Mouse (Mus musculus) c-Kit-positive CD71-negative TER-119-negative erythroid progenitor cells, embryonic 14.5 days (primary cell): Measurements from ENCODE around the gene Gm525.
"Not testable (repeated sequence)": the region's sequence is repeated elsewhere in the genome, so short reads cannot be mapped to it uniquely, and the experiment has no call there.

Source experiments
- DNase-seq: peaks from one replicate; pipeline ENCODE4 v3.0.0-alpha.2; 2013; ENCODE audit warnings: low read depth

The Gm525 gene

DNA sequence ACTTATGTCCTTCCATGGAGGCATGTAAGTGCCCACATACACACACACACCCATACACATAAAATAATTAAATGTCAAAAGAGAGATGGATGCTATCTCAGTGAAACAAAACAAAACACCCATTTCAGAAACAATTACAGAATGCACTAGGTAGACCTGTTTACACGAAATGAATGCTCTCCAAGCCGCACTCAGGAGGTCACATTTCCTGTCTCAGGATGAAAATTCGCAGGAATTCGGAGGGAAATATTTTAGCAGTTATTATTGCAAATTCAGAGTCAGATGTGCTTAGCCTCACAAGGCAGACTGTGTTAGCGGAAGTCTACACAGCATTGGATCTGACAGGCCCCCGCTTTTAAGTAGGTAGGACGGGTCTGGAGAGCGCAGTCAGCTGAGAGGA is at the start of gene Gm525:
TSS of gene Gm525 (plus strand) at position 301 of the 400 bp plus-strand sequence.
- DNase-seq: no peak

DNA sequence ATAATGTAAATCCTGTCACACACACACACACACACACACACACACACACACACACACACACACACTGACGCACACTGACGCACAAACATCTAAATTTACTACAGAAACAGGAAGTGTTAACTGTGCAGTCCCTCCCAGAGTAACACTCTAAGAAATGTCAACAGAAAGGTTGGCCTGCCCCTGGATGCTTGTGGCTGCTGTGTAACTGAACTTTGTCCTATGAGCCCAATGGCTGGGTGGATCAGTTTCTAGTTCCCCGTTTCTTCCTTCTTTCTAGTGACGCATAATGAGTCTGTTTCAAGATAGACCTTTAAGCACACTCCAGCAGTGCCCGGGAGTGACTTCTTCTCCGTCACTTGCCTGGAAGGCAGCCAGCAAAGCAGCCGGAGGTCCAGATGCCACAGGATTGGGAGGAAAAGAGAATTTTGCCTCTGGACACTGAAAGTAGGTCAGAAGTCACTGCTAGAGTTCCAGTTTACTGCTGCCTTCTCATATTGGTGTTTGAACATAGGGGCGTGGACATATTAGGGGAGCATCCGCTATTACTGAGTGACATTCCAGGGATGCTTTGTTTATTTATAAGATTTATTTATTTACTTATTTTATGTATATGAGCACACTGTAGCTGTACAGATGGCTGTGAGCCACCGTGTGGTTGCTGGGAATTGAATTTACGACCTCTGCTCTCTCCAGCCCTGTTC is 49.3 kb upstream of the Gm525 start:
- DNase-seq: no peak

DNA sequence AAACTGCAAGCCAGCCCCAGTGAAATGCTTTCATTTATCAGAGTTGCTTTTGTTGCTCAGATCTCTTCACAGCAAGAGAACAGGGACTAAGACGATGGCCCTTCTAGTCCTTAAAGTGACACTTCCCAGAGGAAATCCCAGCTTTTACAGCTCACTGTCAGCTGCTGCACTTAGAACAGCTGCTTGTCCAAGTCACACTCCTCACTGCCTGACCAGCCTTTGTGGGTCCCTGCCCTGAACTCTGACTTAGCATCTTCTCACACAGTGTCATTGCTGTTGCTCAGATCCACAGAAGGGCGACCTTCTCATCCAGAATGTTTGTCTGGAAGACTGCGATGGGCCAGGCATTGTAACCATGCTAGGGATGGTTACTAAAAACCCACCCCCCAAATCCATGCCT is 48.0 kb upstream of the Gm525 start:
- no peak for DNase-seq

DNA sequence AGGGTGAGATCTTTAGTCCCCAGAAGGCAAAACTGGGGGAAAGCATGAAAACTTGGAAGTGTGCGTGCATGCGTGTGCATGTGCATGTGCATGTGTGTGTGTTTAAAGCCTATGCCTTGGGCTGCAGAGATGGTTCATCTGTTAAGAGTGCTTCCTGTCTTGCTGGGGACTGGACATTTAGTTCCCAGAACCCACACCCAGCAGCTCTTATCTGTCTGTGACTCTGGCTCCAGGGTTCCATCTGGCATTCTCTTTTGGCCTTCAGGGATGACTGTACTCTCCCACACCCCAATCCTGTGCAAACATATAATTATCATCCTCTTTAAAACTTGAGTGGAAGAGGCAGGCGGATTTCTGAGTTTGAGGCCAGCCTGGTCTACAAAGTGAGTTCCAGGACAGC is 47.5 kb upstream of the Gm525 start:
- no peak for DNase-seq

DNA sequence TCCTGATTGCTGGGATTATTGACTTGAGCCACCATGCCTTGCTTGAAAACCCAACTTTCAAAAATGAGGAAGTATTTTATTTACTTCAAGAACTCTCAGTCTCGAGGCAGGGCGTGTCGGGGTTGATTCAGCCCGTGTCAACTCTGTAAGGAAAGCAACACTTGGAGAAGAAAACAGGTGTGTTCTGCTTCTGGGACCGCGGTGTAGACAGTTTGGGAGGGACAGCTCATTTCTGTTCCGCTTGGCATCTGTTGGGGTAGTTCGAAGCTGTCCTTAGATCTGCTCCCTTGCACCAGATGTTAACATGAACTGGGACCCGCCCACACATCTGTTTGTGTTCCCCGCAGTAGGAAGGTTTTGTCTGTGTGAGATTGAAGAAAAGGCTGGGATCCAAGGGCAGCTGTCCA is 45.7 kb upstream of the Gm525 start:
- DNase-seq: peak; percentile 45

DNA sequence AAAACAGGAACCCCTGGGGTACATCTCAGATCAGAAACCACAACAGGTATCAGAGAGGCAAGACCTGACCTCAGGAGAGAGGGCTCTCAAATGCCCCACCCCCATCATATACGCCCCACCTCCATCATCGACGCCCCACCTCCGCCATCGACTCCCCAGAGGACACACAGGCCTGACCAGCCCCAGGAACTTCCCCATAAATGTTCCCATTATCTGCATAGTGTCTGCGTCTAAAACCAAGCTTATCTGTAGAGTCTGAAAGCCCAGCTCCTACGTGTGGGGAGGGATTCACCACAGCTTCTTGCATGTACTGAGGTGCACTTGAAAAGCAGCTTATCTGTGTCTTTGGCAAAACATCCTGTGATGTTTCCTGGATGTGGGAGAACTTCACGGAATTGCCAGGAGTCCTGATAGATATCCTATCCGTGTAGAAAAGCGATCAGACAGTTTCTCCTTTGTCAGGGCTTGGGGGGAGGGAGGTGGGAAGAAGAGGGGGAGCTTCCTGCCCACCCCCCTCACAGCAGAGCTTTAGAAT is 44.7 kb upstream of the Gm525 start:
- no peak for DNase-seq

DNA sequence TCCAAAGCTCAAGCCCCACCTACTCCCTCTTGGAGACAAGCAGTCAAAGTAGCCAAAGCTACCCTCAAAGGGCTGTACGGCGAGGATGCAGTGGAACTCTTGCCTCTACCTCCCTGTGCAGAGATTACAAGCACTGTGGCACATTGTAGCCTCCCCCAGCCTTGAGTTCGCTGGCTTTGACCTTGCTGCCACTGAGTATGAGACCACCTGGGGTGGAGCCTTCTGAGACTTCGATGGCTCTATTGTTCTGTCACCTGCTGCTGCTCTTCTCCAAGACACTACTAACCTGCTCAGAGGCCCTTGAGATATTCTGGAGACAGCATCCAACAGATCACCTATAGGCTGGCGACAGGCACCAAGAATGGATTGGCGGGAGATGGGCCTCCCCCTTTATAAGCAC is 43.1 kb upstream of the Gm525 start:
- no peak for DNase-seq

DNA sequence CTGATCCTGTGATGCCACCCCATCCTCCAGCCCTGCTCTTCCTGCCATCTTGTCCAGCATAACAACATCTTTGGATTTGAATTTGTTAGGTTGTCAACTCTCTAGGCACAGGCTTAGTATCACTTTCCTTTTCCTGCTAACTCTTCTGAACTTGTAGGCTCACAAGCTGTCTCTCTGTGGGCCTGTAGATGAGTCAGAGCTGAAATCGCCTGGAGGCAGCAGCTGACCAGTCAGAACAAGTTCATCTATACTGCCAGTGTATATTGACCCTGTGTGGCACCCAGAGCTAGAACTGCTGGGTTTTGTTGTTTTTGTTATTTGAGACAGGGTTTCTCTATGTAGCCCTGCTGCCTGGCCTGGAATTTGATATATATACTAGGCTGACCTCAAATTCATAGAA is 42.5 kb upstream of the Gm525 start:
- no peak for DNase-seq

DNA sequence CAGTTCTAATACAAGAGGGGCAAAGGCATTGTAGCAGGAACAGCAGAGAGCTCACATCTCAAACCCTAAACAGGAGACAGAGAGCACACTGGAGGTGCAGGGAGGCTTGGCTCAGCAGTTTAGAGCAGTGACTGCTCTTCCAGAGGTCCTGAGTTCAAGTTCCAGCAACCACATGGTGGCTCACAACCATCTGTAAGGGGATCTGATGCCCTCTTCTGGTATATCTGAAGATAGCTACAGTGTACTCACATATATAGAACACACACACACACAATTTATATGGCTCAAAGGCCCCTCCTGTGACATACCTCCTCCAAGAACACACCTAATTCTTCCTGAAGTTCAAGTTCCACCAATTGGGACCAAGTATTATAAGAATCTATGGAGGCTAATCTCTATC is 39.0 kb upstream of the Gm525 start:
- no peak for DNase-seq

DNA sequence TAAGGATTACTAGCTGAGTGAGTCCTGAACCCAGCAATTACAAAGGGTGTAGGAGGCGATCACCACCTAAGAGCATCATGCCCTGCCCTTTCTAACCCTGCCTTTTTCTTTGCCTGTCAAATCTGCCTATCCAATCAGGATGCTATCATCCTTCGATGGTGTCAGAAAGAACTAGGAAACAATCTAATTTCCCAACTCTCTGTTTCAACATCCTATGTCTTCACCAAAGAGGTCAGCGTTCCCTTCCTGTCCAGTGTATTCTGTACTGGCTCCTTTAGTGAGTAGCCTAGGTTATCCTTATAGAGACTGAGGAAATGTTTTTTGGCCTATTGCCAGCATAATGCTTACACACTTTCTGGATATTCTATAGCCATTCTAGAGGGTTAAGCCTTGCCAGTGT is 38.1 kb upstream of the Gm525 start:
- DNase-seq: no peak

DNA sequence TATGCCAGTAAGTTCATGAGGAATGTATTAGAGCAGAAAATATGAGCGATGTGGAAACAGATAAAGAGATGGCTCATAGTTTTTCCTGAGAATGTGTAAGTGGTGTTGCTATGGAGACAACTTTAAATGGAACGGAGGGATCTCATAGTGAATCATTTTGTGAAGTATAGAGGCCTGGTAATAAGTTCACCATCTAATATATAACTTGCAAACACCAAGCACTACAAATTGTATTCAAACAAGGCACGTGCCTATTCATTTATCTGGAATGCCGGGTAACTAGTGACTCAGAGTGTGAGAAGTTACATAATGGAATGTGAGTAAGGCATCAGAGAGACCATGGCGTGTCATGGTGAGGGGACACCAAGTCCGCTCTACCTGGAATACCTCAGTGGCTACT is 35.1 kb upstream of the Gm525 start:
- no peak for DNase-seq

DNA sequence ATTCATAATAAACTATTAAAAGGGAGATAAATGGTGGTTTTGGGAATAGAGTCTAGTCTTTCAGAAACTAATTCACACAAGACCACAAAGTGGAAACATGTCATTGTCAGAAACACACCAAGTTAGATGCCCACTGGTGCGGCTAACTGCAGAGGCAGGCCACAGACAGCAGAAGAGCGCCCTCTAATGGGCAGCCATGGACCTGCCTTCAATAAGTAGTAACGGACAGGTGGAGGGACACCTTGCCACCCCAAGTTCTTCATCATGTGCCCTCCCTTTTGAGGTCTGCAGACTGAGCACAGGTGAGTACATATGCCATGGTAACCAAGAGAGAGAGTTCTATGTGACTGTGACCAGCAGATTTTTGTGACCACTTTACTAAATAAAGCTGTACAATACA is 34.3 kb upstream of the Gm525 start:
- DNase-seq: no peak

DNA sequence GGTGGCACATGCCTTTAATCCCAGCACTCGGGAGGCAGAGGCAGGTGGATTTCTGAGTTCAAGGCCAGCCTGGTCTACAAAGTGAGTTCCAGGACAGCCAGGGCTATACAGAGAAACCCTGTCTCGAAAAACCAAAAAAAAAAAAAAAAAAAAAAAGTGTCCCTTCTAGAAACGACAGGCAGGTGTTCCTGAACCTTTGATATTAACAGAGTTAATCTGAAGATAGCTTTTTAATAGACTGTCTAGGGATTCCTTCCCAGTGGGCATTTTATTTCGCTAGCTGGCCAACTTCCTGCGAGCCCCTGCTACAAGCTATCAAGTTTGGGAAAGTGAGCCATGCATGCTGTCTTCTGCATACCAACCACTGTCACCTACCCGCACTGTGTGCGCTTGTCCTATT is 32.6 kb upstream of the Gm525 start:
- DNase-seq: not testable (repeated sequence)

DNA sequence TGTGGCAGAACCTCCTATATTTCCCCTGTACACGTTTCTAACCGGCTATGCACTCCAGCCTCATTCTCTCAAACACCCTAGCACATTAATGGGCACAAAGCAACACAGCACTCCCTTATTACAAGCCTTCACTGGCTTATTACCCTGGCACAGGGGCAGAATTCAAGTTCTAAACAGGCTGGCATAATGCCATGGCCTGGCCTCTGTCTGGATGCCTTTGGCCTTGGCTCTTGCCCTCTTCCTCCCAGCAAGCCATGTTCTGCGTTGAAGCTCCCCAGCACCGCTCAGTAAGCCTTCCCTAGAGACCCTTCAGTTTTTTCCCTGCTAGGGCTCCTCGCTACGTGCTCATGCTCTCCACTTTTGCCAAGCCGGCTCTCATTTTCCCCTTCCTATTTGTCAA is 30.6 kb upstream of the Gm525 start:
- DNase-seq: no peak

DNA sequence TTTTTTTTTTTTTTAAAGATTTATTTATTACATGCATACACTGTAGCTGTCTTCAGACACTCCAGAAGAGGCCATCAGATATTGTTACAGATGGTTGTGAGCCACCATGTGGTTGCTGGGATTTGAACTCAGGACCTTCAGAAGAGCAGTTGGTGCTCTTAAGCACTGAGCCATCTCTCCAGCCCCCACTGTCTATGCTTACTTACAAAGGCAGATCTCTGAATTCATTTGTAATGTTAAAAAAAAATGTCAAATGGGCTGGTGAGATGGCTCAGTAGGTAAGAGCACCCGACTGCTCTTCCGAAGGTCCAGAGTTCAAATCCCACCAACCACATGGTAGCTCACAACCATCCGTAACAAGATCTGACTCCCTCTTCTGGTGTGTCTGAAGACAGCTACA is 28.1 kb upstream of the Gm525 start:
- DNase-seq: not testable (repeated sequence)

DNA sequence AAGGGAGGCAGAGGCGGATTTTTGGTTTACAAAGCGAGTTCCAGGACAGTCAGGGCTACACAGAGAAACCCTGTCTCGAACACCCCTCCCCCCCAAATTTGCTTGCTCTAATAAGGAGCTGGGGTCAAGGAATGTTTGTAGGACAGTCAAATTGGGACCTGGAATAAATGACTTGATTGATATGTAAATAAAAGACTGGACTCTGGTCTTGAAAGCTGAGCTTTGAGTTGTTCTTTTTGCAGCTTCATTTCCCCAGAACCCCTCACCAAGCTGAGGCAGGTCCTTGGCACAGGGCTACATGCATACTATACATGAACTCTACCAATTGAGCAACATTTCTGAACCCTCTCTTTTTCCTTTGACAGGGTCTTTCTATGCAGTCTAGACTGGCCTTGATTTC is 27.6 kb upstream of the Gm525 start:
- DNase-seq: no peak

DNA sequence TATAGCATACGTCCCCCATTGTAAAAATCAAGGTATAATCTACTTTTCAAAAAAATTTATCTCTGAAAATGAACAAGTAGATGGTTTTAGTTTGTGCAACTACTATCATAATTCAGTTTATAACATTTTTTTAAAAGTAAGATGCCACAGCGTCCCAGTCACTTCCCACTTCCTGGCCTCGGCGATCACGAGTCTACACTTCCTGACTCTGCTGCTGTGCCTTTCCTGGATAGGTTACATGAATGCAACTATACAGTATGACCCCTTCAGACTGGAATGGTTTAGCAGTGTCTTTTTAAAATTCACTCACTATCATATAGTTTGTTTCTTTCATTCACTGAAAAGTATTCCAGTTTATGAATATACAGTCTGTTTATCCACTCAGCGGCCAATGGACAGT is 21.9 kb upstream of the Gm525 start:
- no peak for DNase-seq

DNA sequence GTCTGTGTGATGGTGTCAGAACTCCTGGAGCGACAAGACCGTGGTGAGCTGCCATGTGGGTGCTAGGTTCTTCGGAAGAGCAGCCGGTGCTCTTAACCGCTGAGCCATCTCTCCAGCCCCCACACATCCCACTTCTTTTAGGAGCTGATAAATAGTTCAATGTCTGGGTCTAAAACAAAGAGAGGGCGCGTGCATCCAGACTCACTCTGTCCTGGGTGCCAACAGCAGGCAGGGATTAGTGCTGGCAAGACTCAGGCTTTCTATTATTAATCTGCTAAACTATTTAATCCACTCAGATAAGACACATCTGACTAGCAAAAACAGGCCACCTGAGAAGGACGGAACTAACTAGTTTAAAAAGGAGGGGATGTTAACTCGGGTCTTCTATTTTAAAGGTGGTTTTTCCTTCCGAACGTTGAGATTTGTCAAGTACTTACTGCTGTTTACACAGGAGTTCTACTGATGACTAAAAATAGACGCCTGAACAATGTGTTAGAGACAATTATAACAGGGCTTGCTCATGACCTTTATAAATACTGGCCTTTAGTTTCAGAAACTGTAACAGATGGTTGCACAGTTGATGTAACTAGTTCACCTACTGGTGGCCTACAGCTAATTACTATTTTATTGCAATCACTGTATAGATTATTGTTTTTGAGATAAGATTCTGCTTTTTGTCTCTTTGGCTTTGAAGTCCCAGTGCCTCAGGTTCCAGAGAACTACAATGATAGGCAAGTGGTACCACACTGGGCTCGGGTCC is 17.5 kb upstream of the Gm525 start:
- DNase-seq: no peak

DNA sequence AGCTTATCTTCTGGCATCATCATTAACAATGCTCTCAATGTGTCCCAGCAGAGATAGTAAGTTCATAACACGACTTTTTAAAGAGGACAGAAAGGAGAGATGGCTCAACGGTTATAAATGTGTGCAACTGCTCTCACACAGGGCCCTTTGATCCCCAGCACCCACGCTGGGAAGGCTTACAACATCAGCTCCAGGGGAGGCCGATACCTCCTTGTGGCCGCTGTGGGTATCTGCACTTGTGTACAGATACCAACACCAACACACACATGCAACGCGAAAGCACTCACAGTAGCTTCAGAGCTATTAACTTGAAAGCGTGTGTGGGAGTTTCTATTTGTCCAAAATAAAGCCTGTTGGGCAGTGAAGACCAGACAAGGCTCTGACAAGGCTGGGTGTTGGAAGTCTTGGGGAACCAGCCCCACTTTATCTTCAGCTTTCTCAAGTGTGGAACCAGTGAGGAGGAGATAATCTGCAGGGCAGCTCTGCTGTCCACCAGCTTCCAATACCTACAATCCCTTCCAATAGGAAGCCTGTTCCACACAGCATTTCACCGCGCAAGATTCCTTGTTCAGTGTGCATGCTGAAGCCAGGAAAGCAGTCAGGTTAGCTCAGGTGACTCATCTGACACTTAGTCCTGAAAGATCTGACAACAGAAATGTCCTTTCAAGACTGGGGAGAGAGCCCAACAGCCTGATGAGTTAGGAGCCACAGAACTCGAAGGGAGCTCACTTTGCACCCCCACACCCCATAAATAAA is 14.9 kb upstream of the Gm525 start:
- no peak for DNase-seq

DNA sequence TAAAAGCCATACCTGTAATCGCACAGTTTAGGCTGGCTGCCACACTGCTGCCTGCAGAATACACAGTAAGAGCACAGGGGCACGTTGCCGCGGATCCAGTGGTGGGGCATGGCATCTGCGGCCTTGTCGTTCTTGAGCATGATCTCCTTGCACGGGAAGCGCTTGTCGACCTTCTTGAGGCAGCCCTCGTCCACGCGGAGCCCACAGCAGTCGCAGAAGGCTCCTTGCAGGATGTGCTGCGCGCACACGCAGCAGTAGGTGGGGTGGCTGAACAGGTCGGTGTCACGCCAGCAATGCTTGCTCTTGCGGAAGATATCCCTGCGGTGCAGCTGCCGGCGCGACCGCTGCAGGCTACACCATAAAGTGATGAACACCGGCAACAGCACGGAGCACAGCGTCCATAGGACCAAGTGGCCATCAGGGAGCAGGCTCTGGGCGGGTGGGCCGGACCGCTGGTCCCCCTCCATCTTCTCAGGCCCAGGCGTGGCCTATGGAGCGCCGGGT is 13.7 kb upstream of the Gm525 start:
- DNase-seq: no peak

DNA sequence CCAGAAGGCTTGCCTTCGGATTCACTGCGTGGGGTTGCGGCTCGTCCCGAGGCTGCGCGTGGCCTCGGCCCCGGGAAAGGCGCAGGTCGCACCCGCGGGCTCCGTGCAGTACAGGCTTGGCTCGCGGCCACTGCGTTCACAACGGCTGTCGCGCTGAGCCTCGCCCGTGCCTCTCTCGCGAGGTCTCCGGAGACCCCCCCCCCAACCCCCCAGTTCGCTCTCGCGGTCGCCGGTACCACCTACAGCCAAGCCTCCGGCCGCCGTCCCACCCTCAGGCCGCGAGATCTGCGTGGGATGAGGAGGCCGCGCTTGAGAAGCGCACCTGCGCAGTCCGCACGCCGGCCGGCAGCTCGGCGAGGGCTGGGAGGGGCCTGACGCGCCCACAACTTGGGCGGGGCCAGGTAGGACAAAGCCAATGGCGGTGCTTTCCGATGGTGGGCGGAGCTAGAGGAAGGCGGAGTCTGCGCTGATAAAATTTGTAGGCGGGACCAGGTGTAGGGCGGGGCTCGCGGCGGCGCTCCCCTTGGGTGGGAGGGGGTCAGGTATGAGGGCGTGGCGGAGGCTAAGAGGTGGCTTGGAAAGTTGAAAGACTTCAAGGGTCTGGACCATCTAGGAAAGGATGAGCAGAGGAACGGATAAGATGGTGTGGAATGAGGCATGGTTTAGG is 13.1 kb upstream of the Gm525 start:
- peak; percentile 89 for DNase-seq

DNA sequence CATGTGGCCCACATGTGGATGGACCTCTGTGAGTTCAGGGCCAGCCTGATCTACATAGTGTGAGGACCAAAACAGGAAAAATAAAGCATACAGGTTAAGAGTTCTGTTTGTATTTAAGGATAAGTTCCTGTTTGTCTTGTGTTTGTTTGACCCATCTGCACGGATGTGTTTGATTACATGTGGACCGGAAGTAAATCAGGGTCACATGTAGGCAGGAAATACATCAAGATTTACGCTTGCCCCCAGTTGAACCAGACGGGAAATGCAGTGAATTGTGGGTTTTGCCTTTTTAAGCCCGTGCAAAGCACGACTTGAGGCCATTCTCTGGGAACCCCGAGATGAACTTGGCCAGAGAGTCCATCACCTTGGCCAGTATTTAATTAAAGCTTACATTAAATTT is 12.3 kb upstream of the Gm525 start:
- no peak for DNase-seq
